Mouse (Mus musculus) kidney, embryonic 16.5 days (tissue): ENCODE measurements around the gene Pole3. TPM values are rescaled to one million over a fixed set of nuclear protein-coding genes. Genes with fewer than 3 reads are reported as not detected.

Experiments used
- ATAC-seq: fragments of 200-750 bp; cut with Nextera tagmentation; 2 replicates; pipeline ENCODE4 v1.8.0; 2017; ENCODE audit warnings: moderate TSS enrichment; ENCODE audit not compliant: low FRiP score, low TSS enrichment
- H3K27ac ChIP-seq: fragments of 300-500 bp; sonication (generic); 2 replicates; pipeline ENCODE4 v1.5.1; 2014; ENCODE audit warnings: low read length
- H3K27me3 ChIP-seq: fragments of 300-500 bp; sonication (generic); 2 replicates; pipeline ENCODE4 v1.6.1; 2014; ENCODE audit warnings: low read length, control low read depth, mixed read lengths; ENCODE audit not compliant: insufficient read depth
- H3K36me3 ChIP-seq: fragments of 300-500 bp; sonication (generic); 2 replicates; pipeline ENCODE4 v1.6.1; 2014; ENCODE audit warnings: low read length, control low read depth, mixed read lengths; ENCODE audit not compliant: insufficient read depth
- H3K4me1 ChIP-seq: fragments of 300-500 bp; sonication (generic); 2 replicates; pipeline ENCODE4 v1.6.1; 2014; ENCODE audit warnings: low read length, control low read depth, mixed read lengths; ENCODE audit not compliant: insufficient read depth
- H3K4me2 ChIP-seq: fragments of 300-500 bp; sonication (generic); replicated peaks from 2 replicates; pipeline ENCODE4 v1.6.1; 2014; ENCODE audit warnings: low read depth, low read length
- H3K4me3 ChIP-seq: fragments of 300-500 bp; sonication (generic); 2 replicates; pipeline ENCODE4 v1.5.1; 2014; ENCODE audit warnings: mild to moderate bottlenecking, low read length
- H3K9ac ChIP-seq: fragments of 300-500 bp; sonication (generic); replicated peaks from 2 replicates; pipeline ENCODE4 v1.6.1; 2014; ENCODE audit warnings: low read length
- H3K9me3 ChIP-seq: fragments of 300-500 bp; sonication (generic); 2 replicates; pipeline ENCODE4 v1.6.1; 2016; ENCODE audit warnings: low read length, control low read depth
- WGBS: fragments of 180-500 bp; shearing (Covaris S2); extraction: QIAGEN DNeasy Blood & Tissue Kit; methylation state at CpG from one replicate; pipeline ENCODE4 v1.1.7; 2014; 5-methylcytosine and 5-hydroxymethylcytosine counted together
- polyA plus RNA-seq: library from polyadenylated mRNA; unstranded; fragments of >200 nt; fragmentation: Nextera tagmentation; extraction: Ambion mirVana; gene quantifications from 2 replicates; pipeline ENCODE4 v1.2.1, GENCODE M21; 2015

The Pole3 gene
- polyA plus RNA-seq, 1 experiment from 2014 or later, result 102 TPM

- Histone ChIP-seq H3K9ac (no peak overlapping the region), H3K36me3 (peaks cover 40% of the 10 kb centered on the region), H3K27me3 (no peaks in the 10 kb centered on the region), H3K4me2 (no peak overlapping the region), H3K4me3 (no peak overlapping the region), H3K4me1 (peaks cover 42% of the 10 kb centered on the region), H3K9me3 (no peaks in the 10 kb centered on the region), H3K27ac (peak overlapping the region; percentile 65; the same call in 1 of the 2 replicates)
- no peak for ATAC-seq
- WGBS, result 79% methylated on average over 7 of the region's 7 CpGs
These were observed 9.9 kb downstream of the Pole3 start for GRCm38 (mm10) chr4:62514995-62515394.

- no peak overlapping the region; the same call in 1 of the 2 replicates for H3K9ac ChIP-seq
- H3K36me3 ChIP-seq, result peaks cover 50% of the 10 kb centered on the region
- no peaks in the 10 kb centered on the region for H3K9me3 ChIP-seq
- no peak overlapping the region for H3K4me2 ChIP-seq
- H3K4me3 ChIP-seq, result no peak overlapping the region
- peaks cover 42% of the 10 kb centered on the region for H3K4me1 ChIP-seq
- WGBS, result 61% methylated on average over 11 of the region's 11 CpGs
- no peak overlapping the region for H3K27ac ChIP-seq
- ATAC-seq, result no peak
- no peaks in the 10 kb centered on the region for H3K27me3 ChIP-seq
These were observed 10.8 kb downstream of the Pole3 start for GRCm38 (mm10) chr4:62513998-62514506.

- H3K4me1 ChIP-seq, result peaks cover 1% of the 10 kb centered on the region; the same call in 1 of the 2 replicates
- H3K27ac ChIP-seq, result peak overlapping the region; percentile 14; the same call in 1 of the 2 replicates
- H3K4me2 ChIP-seq, result no peak overlapping the region
- H3K4me3 ChIP-seq, result no peak overlapping the region
- peaks cover 64% of the 10 kb centered on the region for H3K36me3 ChIP-seq
- no peak overlapping the region for H3K9ac ChIP-seq
- ATAC-seq, result no peak
- 80% methylated on average over 11 of the region's 11 CpGs for WGBS
- no peaks in the 10 kb centered on the region for H3K9me3 ChIP-seq
- H3K27me3 ChIP-seq, result no peaks in the 10 kb centered on the region
These were observed 14.9 kb downstream of the Pole3 start for GRCm38 (mm10) chr4:62509946-62510345.

GRCm38 (mm10) chr4:62508839-62509238 is 16.0 kb downstream of the Pole3 start:
- Histone ChIP-seq H3K4me1 (no peaks in the 10 kb centered on the region), H3K9me3 (no peaks in the 10 kb centered on the region), H3K4me2 (no peak overlapping the region), H3K36me3 (peaks cover 62% of the 10 kb centered on the region), H3K9ac (no peak overlapping the region), H3K27me3 (no peaks in the 10 kb centered on the region), H3K27ac (no peak overlapping the region), H3K4me3 (no peak overlapping the region)
- peak; percentile 66 for ATAC-seq
- 83% methylated on average over 5 of the region's 5 CpGs for WGBS

- Histone ChIP-seq H3K4me1 (peaks cover 9% of the 10 kb centered on the region; the same call in 1 of the 2 replicates), H3K9me3 (no peaks in the 10 kb centered on the region), H3K4me3 (no peak overlapping the region), H3K36me3 (peaks cover 42% of the 10 kb centered on the region), H3K27ac (no peak overlapping the region), H3K27me3 (no peaks in the 10 kb centered on the region), H3K9ac (no peak overlapping the region), H3K4me2 (no peak overlapping the region)
- ATAC-seq, result no peak
- 51% methylated on average over 2 of the region's 2 CpGs for WGBS
These were observed 18.1 kb downstream of the Pole3 start for GRCm38 (mm10) chr4:62506798-62507197.

GRCm38 (mm10) chr4:62505991-62506390 is 18.9 kb downstream of the Pole3 start:
- Histone ChIP-seq H3K9ac (no peak overlapping the region), H3K4me2 (no peak overlapping the region), H3K4me1 (peaks cover 16% of the 10 kb centered on the region; the same call in 1 of the 2 replicates), H3K36me3 (peaks cover 34% of the 10 kb centered on the region), H3K27ac (no peak overlapping the region), H3K27me3 (no peaks in the 10 kb centered on the region), H3K9me3 (no peaks in the 10 kb centered on the region), H3K4me3 (no peak overlapping the region)
- ATAC-seq, result no peak
- 74% methylated on average over 3 of the region's 3 CpGs for WGBS

- Histone ChIP-seq H3K4me1 (peaks cover 20% of the 10 kb centered on the region; the same call in 1 of the 2 replicates), H3K4me3 (peak within 1 kb of the TSS; percentile 84), H3K9ac (peak within 1 kb of the TSS; percentile 84), H3K27ac (peak within 1 kb of the TSS; percentile 84), H3K27me3 (no peaks in the 10 kb centered on the region), H3K36me3 (peaks cover 23% of the 10 kb centered on the region), H3K9me3 (no peaks in the 10 kb centered on the region), H3K4me2 (peak within 1 kb of the TSS; percentile 68)
- 83% methylated on average over 3 of the region's 3 CpGs for WGBS
- no peak for ATAC-seq
These were observed 21.4 kb downstream of the Pole3 start, which contains the start of gene Hdhd3 for GRCm38 (mm10) chr4:62503374-62503970. Gene Hdhd3, minus strand, starts transcription at chr4:62503467.

GRCm38 (mm10) chr4:62502969-62503368 is 21.9 kb downstream of the Pole3 start:
- no peaks in the 10 kb centered on the region for H3K9me3 ChIP-seq
- H3K27me3 ChIP-seq, result no peaks in the 10 kb centered on the region
- no peak for ATAC-seq
- no peak overlapping the region for H3K4me3 ChIP-seq
- 73% methylated on average over 7 of the region's 7 CpGs for WGBS
- H3K4me1 ChIP-seq, result peaks cover 20% of the 10 kb centered on the region; the same call in 1 of the 2 replicates
- no peak overlapping the region for H3K9ac ChIP-seq
- peaks cover 20% of the 10 kb centered on the region for H3K36me3 ChIP-seq
- H3K4me2 ChIP-seq, result no peak overlapping the region
- peak overlapping the region; percentile 84; the same call in 1 of the 2 replicates for H3K27ac ChIP-seq

- Histone ChIP-seq H3K27ac (peak overlapping the region; percentile 84), H3K36me3 (peaks cover 16% of the 10 kb centered on the region), H3K27me3 (no peaks in the 10 kb centered on the region), H3K4me3 (peak overlapping the region; percentile 84), H3K4me1 (peaks cover 20% of the 10 kb centered on the region; the same call in 1 of the 2 replicates), H3K4me2 (peak overlapping the region; percentile 68), H3K9me3 (no peaks in the 10 kb centered on the region), H3K9ac (peak overlapping the region; percentile 84)
- WGBS, result 1% methylated on average over 38 of the region's 38 CpGs
- peak; percentile 94 for ATAC-seq
These were observed 22.7 kb downstream of the Pole3 start for GRCm38 (mm10) chr4:62501964-62502732.
